Mouse (Mus musculus) gastrocnemius, adult 2 months (tissue): ENCODE data around the gene Rnf217. TPM values are rescaled to one million over a fixed set of nuclear protein-coding genes. Genes with fewer than 3 reads are reported as not detected.

Experiments
- DNase-seq: peaks from one replicate; pipeline ENCODE4 v3.0.0; 2022
- H3K27ac ChIP-seq: fragments of 200-600 bp; 2 replicates; pipeline ENCODE4 v1.8.1; 2022; ENCODE audit warnings: mild to moderate bottlenecking
- H3K4me3 ChIP-seq: fragments of 200-600 bp; 2 replicates; pipeline ENCODE4 v1.8.1; 2022; ENCODE audit warnings: mild to moderate bottlenecking, moderate library complexity
- CTCF ChIP-seq: fragments of 200-600 bp; IDR thresholded peaks from 2 replicates; pipeline ENCODE4 v1.8.1; 2022; ENCODE audit warnings: antibody characterized with exemption, mild to moderate bottlenecking, moderate library complexity
- intact Hi-C: fragments of 180-260 bp; cut with DNase I; formaldehyde crosslinking; loops from one replicate; pipeline ENCODE4 v1.15.1; 2025
- total RNA-seq, 2 experiments: library from RNA; stranded (reverse); gene quantifications; 2 replicates each; pipeline ENCODE4 v1.2.3; 2021

Gene Rnf217
- total RNA-seq, 2 experiments from 2014 or later = 6.8 to 8.5 TPM

DNA sequence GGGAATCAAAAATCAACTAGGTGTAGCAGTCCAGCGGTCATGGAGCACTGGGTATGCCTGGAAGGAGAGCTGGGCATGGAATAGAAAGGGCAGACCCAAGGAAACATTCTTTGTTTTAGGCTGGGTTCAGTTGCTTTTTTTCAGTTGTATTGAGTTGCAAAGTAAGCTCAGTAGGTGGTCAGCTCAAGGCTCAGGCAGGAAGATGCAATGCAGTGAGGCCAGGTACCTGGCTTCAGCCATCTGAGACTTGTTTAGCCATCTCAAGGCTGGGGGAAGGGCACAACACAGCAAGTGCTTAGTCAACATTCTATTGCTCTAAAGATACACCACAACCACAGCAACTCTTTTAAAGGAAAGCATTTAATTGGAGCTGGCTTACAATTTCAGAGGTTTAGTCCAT is 152.2 kb downstream of the Rnf217 start:
- TF ChIP-seq CTCF = no peak
- intact Hi-C loops = no loop called here
- H3K27ac ChIP-seq = no peak overlapping the region
- DNase-seq = no peak
- H3K4me3 ChIP-seq = no peak overlapping the region

DNA sequence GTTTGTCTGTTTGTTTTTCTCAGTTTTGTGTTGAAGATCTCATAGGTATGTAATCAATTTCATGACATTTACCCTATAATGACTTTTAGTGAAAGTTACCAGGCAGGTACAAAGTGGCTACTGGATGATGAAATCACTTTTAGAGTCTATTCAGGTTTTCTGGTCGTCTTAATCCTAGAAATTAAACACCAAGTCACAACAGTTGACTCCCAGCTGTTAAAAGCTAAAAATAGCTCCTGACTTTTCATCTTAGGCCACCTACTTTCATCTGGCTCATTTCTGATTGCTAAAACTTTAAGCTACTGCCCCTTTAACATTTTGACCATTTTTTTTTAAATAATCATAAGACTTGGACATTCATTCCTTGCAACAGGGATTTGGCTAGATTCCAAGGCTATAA is 161.9 kb downstream of the Rnf217 start:
- no peak overlapping the region for H3K4me3 ChIP-seq
- TF ChIP-seq CTCF = no peak
- intact Hi-C loops = loop anchor here (5.0 to 10.0 kb wide), 2 partner anchors 160 to 622 kb away; partner anchors contain the start of gene Rnf217
- DNase-seq = no peak
- peak overlapping the region; percentile 88 for H3K27ac ChIP-seq

DNA sequence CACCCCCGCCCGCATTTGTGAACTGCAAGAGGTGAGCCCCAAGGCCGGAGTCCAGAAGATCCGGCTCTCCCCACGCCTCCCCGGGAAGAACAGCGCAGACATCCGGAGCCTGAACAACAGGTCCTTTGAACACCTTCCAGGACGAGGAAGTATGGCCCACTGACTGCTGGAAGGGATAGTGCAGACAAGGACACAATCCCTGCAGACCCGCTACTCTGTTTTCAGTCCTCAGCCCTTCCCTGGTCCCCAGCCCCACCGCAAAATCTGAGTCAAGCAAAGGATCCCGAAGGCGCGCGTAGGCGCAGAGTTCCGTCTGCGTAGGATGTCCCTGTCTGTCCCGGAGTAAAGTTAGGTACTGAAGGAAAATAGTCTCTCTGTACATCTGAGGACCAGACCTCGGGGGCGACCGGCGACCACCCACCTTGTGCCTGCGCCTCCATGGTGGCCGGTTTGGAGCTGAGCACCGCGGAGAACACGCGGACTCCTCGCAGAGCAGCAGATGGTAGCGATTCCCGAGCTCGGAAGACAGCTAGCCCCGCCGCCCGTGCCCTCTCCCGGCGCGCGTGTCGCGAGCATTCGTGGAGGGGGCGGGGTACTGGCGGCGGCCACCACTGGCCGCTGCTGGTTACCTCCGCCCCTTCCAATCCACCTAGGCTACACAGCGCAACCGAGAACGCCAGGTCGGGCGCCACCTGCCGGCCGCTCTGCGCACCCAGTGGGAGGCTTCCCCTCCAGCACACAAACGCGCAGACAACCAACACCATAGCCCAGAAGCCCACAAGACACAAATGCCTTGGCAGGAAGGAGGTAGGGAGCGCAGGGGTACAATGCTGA is 163.5 kb downstream of the Rnf217 start, which contains the start of gene Tpd52l1:
TSS of gene Tpd52l1 (minus strand) at position 668 of the 834 bp plus-strand sequence.
- peak; percentile 91 for TF ChIP-seq CTCF
- peak; percentile 92 for DNase-seq
- Histone ChIP-seq H3K4me3 (peak within 1 kb of the TSS; percentile 80), H3K27ac (peak within 1 kb of the TSS; percentile 88)
- intact Hi-C loops = loop anchor here (1.0 to 10.0 kb wide), 4 partner anchors 25 to 621 kb away; partner anchors contain the start of genes Hddc2 and Rnf217

DNA sequence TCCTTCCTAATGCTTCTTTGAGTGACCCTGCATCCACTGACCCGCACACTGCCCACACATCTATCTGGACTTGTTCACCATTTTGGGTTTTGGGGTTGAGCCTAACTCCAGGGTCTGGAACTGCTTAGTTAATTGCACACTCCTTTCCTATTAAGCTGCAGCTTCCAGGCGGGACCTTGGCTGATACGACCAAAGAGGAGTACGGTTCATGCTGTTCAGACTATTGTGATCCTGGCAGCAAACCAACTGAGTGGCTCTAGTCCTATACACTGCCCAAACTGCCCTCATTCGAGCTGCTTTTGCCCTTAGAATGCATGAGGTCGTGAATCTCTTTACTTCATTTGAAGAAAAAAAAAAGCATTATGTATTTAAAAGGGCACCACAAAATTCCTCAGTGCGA is 164.8 kb downstream of the Rnf217 start:
- no peak overlapping the region for H3K27ac ChIP-seq
- DNase-seq = no peak
- intact Hi-C loops = loop anchor here (2.0 to 10.0 kb wide), 2 partner anchors 23 to 619 kb away; no protein-coding TSS in a partner anchor
- no peak for TF ChIP-seq CTCF
- H3K4me3 ChIP-seq = no peak overlapping the region

Other genes starting within 250 kb of the Rnf217 start
- gene Tpd52l1, start 163.2 kb downstream of the Rnf217 start, total RNA-seq = 10 to 100 TPM; 20.5 to 34.2 TPM